Mouse (Mus musculus) gastrocnemius, postnatal 4 days (tissue): ENCODE data around the gene Rph3al. TPM values are rescaled to one million over a fixed set of nuclear protein-coding genes. Genes with fewer than 3 reads are reported as not detected.

Source experiments
- total RNA-seq, 2 experiments: library from RNA; stranded (reverse); gene quantifications; 2 replicates each; pipeline ENCODE4 v1.2.3; 2021

The Rph3al gene
- total RNA-seq, 2 experiments from 2014 or later: 5.4 to 7.6 TPM

Other genes starting within 250 kb of the Rph3al start
- 100 to 1,000 TPM; 749 to 818 TPM for gene Ywhae, start 205.6 kb downstream of the Rph3al start, total RNA-seq
- 1 to 10 TPM; 1.1 to 1.6 TPM for gene Doc2b, start 142.4 kb downstream of the Rph3al start, total RNA-seq
- not detected for gene 1700016K19Rik, start 61.5 kb upstream of the Rph3al start, total RNA-seq
- 10 to 100 TPM; 50.1 to 59.2 TPM for gene Rflnb, start 89.4 kb upstream of the Rph3al start, total RNA-seq
- gene Vps53, start 241.2 kb upstream of the Rph3al start, total RNA-seq: 10 to 100 TPM; 30.2 to 33.7 TPM
- gene Fam57a, start 241.2 kb upstream of the Rph3al start, total RNA-seq: 10 to 100 TPM in 1 of 2 experiments, 1 to 10 TPM in 1; 9.8 to 12.1 TPM